Mouse (Mus musculus): Measurements from ENCODE around the gene 2610528J11Rik.
"Not testable (repeated sequence)": the region's sequence is repeated elsewhere in the genome, so short reads cannot be mapped to it uniquely, and the experiment has no call there.

The 2610528J11Rik gene

GRCm38 (mm10) chr4:118526408-118527334 lies at the start of gene 2610528J11Rik:
Gene 2610528J11Rik (plus strand): TSS chr4:118526999.
- DNase-seq (ENCODE audit: low read depth, low spot score), result no peak

DNA sequence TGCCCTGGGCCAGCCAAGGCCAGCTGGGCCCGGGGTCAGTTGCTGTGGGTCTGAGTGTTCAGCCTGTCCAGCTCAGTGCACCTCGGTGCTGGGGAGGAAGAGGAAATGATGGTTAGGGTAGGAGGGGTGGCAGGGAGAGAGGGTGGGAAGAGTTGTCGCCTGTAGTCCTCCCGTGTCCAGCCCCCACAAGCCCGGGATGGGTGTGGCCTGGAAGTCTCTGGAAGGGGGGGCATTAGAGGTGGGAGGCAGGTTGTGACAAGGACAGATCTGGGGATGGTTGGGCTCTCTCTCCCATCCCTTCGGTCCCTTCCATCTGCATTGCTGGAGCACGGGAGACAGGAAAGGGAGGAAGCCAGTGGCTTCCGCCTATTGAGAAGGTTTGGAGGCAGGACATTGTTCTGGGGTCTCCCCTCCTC lies 37.1 kb upstream of the 2610528J11Rik start, which contains the start of gene Tie1:
Gene Tie1, minus strand, starts transcription at position 345 of the 416 bp plus-strand sequence.
- DNase-seq (ENCODE audit: low read depth, low spot score), result no peak

- no peak for DNase-seq (ENCODE audit: low read depth, low spot score)
Observed at GRCm38 (mm10) chr4:118490461-118490860, 36.3 kb upstream of the 2610528J11Rik start.

DNA sequence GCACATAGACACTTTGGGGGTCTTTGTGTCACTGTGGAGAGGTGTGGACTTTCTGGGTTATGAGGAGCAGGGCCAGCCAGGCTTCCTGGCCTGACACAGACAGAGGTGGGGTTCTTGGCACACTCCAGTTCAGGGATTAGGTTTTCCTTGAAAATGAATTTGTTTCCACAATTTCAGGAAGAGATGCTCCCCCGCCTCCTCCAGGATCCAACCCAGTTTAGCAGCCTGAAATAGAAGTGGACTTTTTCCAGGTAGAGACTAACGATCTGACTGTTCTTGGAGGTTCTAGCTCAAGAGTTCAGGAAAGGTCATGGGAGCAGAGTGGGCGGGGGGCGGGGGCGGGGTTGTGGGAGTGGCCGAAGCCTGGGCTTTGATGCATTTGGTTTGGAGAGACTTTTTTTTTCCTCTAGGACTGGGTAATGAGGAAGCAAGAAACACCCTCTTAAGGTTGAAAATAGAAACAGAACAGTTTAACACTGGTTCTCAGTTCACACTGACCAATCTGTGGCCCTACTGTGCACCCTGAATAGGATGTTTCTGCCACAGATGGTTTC lies 26.6 kb upstream of the 2610528J11Rik start:
- no peak for DNase-seq (ENCODE audit: low read depth, low spot score)

GRCm38 (mm10) chr4:118500792-118501191 lies 26.0 kb upstream of the 2610528J11Rik start:
- DNase-seq (ENCODE audit: low read depth, low spot score), result no peak

DNA sequence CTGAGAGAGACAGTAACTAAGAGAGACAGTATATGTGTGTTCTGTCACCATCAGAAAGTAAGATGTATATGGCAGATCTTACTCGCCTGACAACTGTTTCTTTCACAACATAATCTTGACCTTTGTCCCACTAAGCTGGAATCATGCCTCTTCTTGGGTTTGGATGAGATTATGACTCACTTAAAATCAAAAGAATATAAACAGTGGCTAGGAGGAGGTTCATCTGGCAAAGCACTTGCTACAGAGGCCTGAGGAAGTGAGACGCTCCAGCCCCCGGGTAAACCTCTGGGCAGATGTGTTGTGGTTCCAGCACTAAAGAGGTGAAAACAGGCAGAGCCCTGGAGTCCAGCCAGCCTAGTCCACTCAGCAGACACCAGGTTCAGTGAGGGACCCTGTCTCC lies 21.2 kb upstream of the 2610528J11Rik start:
- no peak for DNase-seq (ENCODE audit: low read depth, low spot score)

- not testable (repeated sequence) for DNase-seq (ENCODE audit: low read depth, low spot score)
Observed at GRCm38 (mm10) chr4:118507171-118507570, 19.6 kb upstream of the 2610528J11Rik start.

- no peak for DNase-seq (ENCODE audit: low read depth, low spot score)
Observed at GRCm38 (mm10) chr4:118509050-118509449, 17.7 kb upstream of the 2610528J11Rik start.

GRCm38 (mm10) chr4:118516699-118517496 lies 9.9 kb upstream of the 2610528J11Rik start:
- no peak for DNase-seq (ENCODE audit: low read depth, low spot score)

- no peak for DNase-seq (ENCODE audit: low read depth, low spot score)
Observed at GRCm38 (mm10) chr4:118517497-118518146, 9.2 kb upstream of the 2610528J11Rik start.

GRCm38 (mm10) chr4:118518208-118518607 lies 8.6 kb upstream of the 2610528J11Rik start:
- DNase-seq (ENCODE audit: low read depth, low spot score), result no peak

GRCm38 (mm10) chr4:118522248-118522647 lies 4.6 kb upstream of the 2610528J11Rik start:
- DNase-seq (ENCODE audit: low read depth, low spot score), result no peak

DNA sequence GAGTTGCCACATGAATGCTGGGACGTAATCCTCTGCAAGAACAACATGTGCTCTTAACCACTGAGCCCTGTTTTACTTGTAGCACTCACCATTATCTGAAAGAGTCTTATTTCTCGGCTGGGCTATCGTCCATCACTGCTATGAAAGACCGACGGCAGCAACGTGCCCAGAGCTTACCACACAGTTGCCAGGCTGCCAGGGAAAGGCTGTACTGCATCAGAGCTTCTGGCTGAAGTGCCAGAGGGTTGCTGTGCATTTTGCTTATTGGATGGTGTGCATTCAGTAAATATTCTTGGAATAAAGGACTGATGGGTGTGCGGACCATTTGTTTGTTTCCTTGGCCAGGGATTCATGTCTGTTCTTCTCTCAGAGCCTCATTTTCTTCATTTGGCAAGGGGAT lies 2.8 kb upstream of the 2610528J11Rik start:
- DNase-seq (ENCODE audit: low read depth, low spot score), result no peak

DNA sequence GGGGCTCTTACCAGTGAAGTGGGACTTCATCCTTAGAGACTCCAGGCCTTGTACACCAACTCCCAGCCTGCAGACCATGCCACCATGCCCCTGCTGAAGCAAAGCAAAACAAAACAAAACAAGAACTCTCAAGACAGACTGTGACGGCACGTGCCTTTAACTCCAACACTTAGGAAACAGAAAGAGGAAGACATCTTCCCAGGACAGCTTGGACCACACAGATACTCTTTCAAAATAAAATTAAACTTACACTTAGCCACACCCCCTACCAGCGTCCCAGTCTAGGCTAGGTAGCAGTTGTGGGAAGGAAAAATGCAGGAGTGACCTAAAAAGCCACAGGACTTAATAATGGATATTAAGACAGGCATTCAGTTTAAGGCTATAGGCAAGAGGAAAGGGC lies 1.0 kb upstream of the 2610528J11Rik start:
- DNase-seq (ENCODE audit: low read depth, low spot score), result no peak

DNA sequence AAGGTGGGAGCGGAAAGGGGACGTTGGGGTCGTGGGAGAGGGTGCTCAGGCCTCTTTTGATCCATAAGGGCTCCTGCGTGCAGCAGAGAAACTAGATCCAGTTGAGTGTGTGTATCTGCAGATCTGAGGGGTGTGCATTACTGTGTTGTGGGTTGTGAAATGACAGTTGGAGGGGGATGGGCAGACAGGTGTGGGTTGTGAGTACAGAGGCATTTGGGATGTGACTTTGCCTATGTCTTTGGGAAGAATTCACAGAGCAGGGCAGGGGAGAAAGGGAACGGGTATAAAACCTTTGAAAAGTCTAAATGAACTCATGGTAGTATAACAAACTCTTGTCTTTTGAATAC lies 509 bp downstream of the 2610528J11Rik start:
- no peak for DNase-seq (ENCODE audit: low read depth, low spot score)

DNA sequence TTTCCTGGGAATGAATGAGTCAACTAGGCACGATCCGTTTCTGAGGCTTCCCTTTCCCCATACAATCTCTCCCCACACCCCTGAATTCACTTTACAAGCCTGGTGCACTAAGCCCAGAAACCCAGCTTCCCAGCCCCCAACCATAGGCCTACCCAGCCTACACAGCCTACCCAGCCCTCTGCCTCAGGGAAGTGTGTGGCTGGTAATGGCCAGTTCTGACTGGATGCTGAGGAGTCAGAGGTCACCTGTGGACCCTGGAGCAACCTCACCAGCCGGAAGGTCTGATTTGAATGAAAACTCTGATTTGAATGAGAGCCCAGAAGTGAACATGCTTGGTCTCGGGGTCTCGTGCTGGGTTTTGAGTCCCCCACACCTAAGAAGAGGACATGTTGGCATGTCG lies 921 bp downstream of the 2610528J11Rik start:
- no peak for DNase-seq (ENCODE audit: low read depth, low spot score)

GRCm38 (mm10) chr4:118532663-118533062 lies 5.9 kb downstream of the 2610528J11Rik start:
- no peak for DNase-seq (ENCODE audit: low read depth, low spot score)

DNA sequence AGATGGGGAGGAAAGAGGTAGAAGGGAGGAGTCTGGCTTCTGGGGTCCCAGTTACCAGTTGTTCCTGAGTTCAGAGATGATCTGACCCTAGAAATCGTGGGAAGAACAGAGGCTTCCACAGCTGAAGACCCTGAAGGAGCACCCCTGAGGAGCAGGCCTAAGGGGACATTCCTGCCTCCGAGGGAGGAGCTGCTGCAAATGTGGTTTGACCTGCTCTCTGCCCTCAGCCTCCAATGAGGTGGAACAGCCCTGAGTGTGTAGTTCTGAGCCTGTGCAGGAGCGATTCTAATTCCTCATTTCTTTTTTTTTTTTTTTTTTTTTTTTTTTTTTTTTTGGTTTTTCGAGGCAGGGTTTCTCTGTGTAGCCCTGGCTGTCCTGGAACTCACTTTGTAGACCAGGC lies 6.4 kb downstream of the 2610528J11Rik start:
- no peak for DNase-seq (ENCODE audit: low read depth, low spot score)

GRCm38 (mm10) chr4:118533605-118534004 lies 6.8 kb downstream of the 2610528J11Rik start:
- DNase-seq (ENCODE audit: low read depth, low spot score), result no peak

- no peak for DNase-seq (ENCODE audit: low read depth, low spot score)
Observed at GRCm38 (mm10) chr4:118535610-118536009, 8.8 kb downstream of the 2610528J11Rik start.

DNA sequence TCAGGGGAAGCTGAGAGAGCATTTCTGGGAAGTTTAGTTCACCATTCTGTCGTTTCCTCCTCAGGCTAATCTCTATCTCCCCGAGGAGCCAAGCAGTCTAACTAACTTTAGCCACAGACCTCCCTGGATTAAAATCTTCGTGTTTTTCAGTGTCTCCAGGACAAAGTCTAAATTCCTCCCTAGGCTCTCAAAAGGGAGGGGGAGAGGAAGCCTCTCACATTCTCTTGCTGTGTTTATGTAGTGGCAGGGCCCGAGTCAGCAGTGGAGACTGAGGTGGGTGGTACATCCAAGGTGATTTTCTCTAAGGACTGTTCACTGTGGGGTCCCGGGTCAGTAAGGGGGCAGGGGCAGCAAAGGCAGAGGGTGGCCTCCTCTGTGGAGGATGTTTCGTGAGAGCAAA lies 11.0 kb downstream of the 2610528J11Rik start:
- DNase-seq (ENCODE audit: low read depth, low spot score), result no peak

DNA sequence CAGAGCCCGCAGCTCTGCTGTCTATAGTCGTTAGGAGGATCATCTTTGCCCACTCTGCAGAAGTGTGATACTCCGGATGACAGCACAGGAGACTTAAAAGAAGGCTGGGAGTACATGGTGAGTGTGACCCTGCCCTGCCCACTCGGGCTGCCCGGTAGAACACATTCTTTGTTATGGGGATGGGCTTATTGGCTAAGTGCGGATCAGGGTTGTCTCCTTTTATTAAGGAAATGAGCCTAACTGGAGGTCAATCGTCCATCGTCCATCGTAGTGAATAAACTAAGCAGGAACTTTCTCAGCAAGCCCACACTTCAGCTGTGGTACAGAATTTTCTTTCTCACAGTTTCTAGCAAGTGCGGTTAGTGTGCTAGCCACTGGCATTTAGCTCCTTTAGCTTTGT lies 13.1 kb downstream of the 2610528J11Rik start:
- no peak for DNase-seq (ENCODE audit: low read depth, low spot score)
